Mouse (Mus musculus) neutrophil, adult 65 days (primary cell): ENCODE data around the gene Gm11116. TPM values are rescaled to one million over a fixed set of nuclear protein-coding genes. Genes with fewer than 3 reads are reported as not detected.

Experiments
- total RNA-seq: library from RNA; stranded (reverse); gene quantifications from 2 replicates; pipeline ENCODE4 v1.2.4, GENCODE M21; 2023

Gm11116 gene
- total RNA-seq = not detected in 2 replicates

DNA sequence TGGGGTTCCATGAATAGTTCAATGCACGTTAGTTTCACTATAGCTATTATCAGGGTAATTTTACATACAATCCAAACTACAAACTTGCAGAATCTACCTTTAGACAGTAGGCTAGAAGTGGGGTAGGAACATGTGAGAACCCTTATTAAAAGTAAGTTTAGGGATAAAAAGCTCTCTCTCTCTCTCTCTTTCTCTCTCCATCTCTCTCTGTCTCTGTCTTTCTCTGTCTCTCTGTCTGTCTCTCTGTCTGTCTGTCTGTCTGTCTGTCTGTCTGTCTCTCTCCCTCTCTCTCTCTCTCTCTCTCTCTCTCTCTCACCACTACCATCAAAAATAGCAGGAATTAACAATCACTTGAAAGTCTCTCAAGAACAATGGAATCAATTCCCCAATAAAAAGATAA lies at the start of gene Gm11116:
TSS of gene Gm11116 (minus strand) at position 101 of the 400 bp plus-strand sequence.

DNA sequence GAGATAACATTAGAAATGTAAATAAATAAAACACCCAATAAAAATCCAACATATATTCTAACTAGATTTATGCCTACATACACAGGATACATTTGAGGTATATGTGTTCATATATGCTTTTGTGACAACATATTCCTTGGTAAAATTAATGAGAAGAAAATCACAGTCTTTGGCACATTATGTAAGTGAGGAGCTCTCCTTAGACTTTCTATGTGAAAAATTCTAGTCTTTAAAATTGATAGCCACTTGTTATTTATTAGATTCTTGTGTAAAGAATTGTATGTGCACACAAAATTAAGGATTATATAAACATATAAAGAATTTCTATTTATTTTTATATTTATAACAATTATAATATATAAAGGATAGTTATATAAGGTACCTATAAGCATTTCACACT lies 42.7 kb upstream of the Gm11116 start, which contains the start of gene Gm11115:
TSS of gene Gm11115 (minus strand) at position 101 of the 400 bp plus-strand sequence.

DNA sequence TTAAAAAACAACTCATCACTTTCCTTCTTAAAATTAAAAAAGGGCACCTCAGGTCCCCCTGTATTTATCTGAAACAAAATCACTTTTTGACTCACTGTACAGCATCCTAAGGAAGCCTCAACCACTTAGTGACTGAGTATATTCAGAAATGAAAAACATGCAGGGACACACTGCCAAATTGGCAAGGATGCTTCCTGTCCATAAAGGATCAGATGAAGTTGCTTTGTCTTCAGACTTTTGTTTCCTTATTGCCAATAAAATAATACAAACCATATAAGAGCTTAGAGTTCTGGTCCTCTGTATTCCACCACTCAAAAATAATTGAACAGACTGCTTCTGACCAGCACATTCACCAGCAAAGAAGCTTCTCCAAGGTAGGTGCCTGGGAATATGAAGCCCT lies 25.1 kb downstream of the Gm11116 start, which contains the start of gene Smr2:
TSS of gene Smr2 (plus strand) at position 301 of the 400 bp plus-strand sequence.

Other genes with a start within 250 kb of the Gm11116 start
- not detected in 2 replicates for gene Odam, start 226.5 kb downstream of the Gm11116 start, total RNA-seq
- gene Csn3, start 186.0 kb downstream of the Gm11116 start, total RNA-seq = not detected in 2 replicates
- not detected in 2 replicates for gene 2310003L06Rik, start 142.1 kb downstream of the Gm11116 start, total RNA-seq
- not detected in 2 replicates for gene Gm28434, start 142.0 kb downstream of the Gm11116 start, total RNA-seq
- not detected in 2 replicates for gene Cabs1, start 132.1 kb downstream of the Gm11116 start, total RNA-seq
- gene Smr3a, start 109.0 kb downstream of the Gm11116 start, total RNA-seq = not detected in 2 replicates
- gene Smr2, start 25.0 kb downstream of the Gm11116 start, total RNA-seq = not detected in 2 replicates
- not detected in 2 replicates for gene Gm11115, start 42.6 kb upstream of the Gm11116 start, total RNA-seq
- gene Gm7714, start 157.4 kb upstream of the Gm11116 start, total RNA-seq = not detected in 2 replicates
- not detected in 2 replicates for gene Prol1, start 205.8 kb upstream of the Gm11116 start, total RNA-seq